9 mouse cellular contexts compared by ENCODE assay signal in genomic region chr15:83696681-83697381, GRCm38 (mm10). TPM values are rescaled to one million over a fixed set of nuclear protein-coding genes. Genes with fewer than 3 reads are reported as not detected.
DNase-seq lines count a peak whose midpoint lies in the region; ATAC-seq and TF ChIP-seq lines count a peak whose summit lies in the region.
"Had no signal": no experiment of that assay in that cellular context is flagged by ENCODE, and none has a peak within 500 bp of the region (broad histone marks: within the 10 kb centered on the region; RNA-seq: fewer than 3 reads in every experiment).

No protein-coding gene starts in this region.

- H3K9me3 ChIP-seq in kidney, embryonic 16.5 days (ENCODE audit: low read length) = no peaks in the 10 kb centered on the region
- H3K9me3 ChIP-seq in embryonic facial prominence, embryonic 12.5 days = no peaks in the 10 kb centered on the region
- no peaks in the 10 kb centered on the region for H3K9me3 ChIP-seq in limb, embryonic 14.5 days (ENCODE audit: control insufficient read depth, low read length)

- H3K36me3 ChIP-seq in kidney, embryonic 16.5 days (ENCODE audit: insufficient read depth, low read length) = no peaks in the 10 kb centered on the region
- no peaks in the 10 kb centered on the region; the same call in 1 of the 2 replicates for H3K36me3 ChIP-seq in embryonic facial prominence, embryonic 12.5 days
- no peaks in the 10 kb centered on the region for H3K36me3 ChIP-seq in limb, embryonic 14.5 days (ENCODE audit: control insufficient read depth, insufficient read depth, low read length)

- no peak overlapping the region for H3K4me2 ChIP-seq in kidney, embryonic 16.5 days (replicated peaks; ENCODE audit: low read depth, low read length)
- 0 out of 2 replicates have a peak overlapping the region, but pooled peaks have one; percentile 2 for H3K4me2 ChIP-seq in embryonic facial prominence, embryonic 12.5 days (replicated peaks)
- H3K4me2 ChIP-seq in limb, embryonic 14.5 days (replicated peaks; ENCODE audit: low read depth, low read length, severe bottlenecking) = no peak overlapping the region

- peaks cover 44% of the 10 kb centered on the region for H3K4me1 ChIP-seq in kidney, embryonic 16.5 days (ENCODE audit: insufficient read depth, low read length)
- peaks cover 82% of the 10 kb centered on the region for H3K4me1 ChIP-seq in embryonic facial prominence, embryonic 12.5 days
- H3K4me1 ChIP-seq in limb, embryonic 14.5 days (ENCODE audit: control insufficient read depth, insufficient read depth, low read length) = peaks cover 74% of the 10 kb centered on the region

- H3K27me3 ChIP-seq in kidney, embryonic 16.5 days (ENCODE audit: insufficient read depth, low read length) = no peaks in the 10 kb centered on the region
- H3K27me3 ChIP-seq in embryonic facial prominence, embryonic 12.5 days = no peaks in the 10 kb centered on the region
- H3K27me3 ChIP-seq in limb, embryonic 14.5 days (ENCODE audit: control insufficient read depth, insufficient read depth, low read length) = no peaks in the 10 kb centered on the region

- H3K27ac ChIP-seq in kidney, embryonic 16.5 days (ENCODE audit: low read length) = no peak overlapping the region
- peak overlapping the region; percentile 82 for H3K27ac ChIP-seq in embryonic facial prominence, embryonic 12.5 days
- no peak overlapping the region; the same call in 1 of the 2 replicates for H3K27ac ChIP-seq in limb, embryonic 14.5 days (replicated peaks; ENCODE audit: low read depth, low read length)

- DNase-seq in kidney, adult 11 months = peak; percentile 4
- peak; percentile 47 for DNase-seq in heart, postnatal 4 days
- peak; percentile 77 for DNase-seq in limb, embryonic 14.5 days (ENCODE audit: low spot score)
- DNase-seq in frontal cortex, postnatal 14 days (ENCODE audit: low spot score in 2 of 2) = no peak
- DNase-seq in layer of hippocampus, adult 9-11 months = no peak
- DNase-seq: thymus, adult 2 months had no signal

- WGBS in kidney, embryonic 16.5 days = 32% methylated on average over 14 of the region's 14 CpGs
- 16% methylated on average over 14 of the region's 14 CpGs for WGBS in embryonic facial prominence, embryonic 12.5 days
- WGBS in limb, embryonic 14.5 days = 11% methylated on average over 14 of the region's 14 CpGs

- no peak for TF ChIP-seq POLR2A in limb, embryonic 14.5 days (IDR thresholded peaks at IDR 0.05; ENCODE audit: borderline replicate concordance, extremely low read depth, insufficient read depth, insufficient read length)

- no peak overlapping the region for H3K9ac ChIP-seq in kidney, embryonic 16.5 days (replicated peaks; ENCODE audit: low read length)
- H3K9ac ChIP-seq in embryonic facial prominence, embryonic 12.5 days = no peak overlapping the region
- no peak overlapping the region for H3K9ac ChIP-seq in limb, embryonic 14.5 days (ENCODE audit: low read depth, low read length, severe bottlenecking)

- no peak overlapping the region for H3K4me3 ChIP-seq in kidney, embryonic 16.5 days (ENCODE audit: low read length)
- no peak overlapping the region for H3K4me3 ChIP-seq in embryonic facial prominence, embryonic 12.5 days
- no peak overlapping the region for H3K4me3 ChIP-seq in limb, embryonic 14.5 days (replicated peaks; ENCODE audit: low read length)

- ATAC-seq in kidney, embryonic 16.5 days (ENCODE audit: low FRiP score, low TSS enrichment) = no peak
- no peak for ATAC-seq in embryonic facial prominence, embryonic 12.5 days (ENCODE audit: insufficient number of reproducible peaks, insufficient read depth, low FRiP score, low TSS enrichment)
- ATAC-seq in limb, embryonic 14.5 days (ENCODE audit: low FRiP score, low read depth) = peak; percentile 28
- ATAC-seq: Patski had no signal

RNA-seq across cellular contexts. Expression of gene Scube1, which starts 28.0 kb away (rescaled TPM):
- 4.8 and 4.9 TPM in 2 replicates for polyA plus RNA-seq in kidney, embryonic 16.5 days (2015; fragmentation: Nextera tagmentation; extraction: Ambion mirVana)
- polyA plus RNA-seq in embryonic facial prominence, embryonic 12.5 days (2016; fragmentation: Nextera tagmentation; extraction: Ambion mirVana) = 48.4 and 57.9 TPM in 2 replicates
- 1 to 10 TPM; 4.2 to 5.4 TPM for total RNA-seq in heart, postnatal 4 days (2021)
- 31.2 and 40.8 TPM in 2 replicates for polyA plus RNA-seq in limb, embryonic 14.5 days (2012; rRNA removed)
- 13.9 and 15.9 TPM in 2 replicates for polyA plus RNA-seq in limb, embryonic 14.5 days (2014; fragmentation: Nextera tagmentation; extraction: Ambion mirVana)

Comparison
In these comparisons a context has a peak if more than half of its experiments do, and no peak if none do; other contexts are left out.
1. DNase-seq: peak in kidney, adult 11 months (single experiment), heart, postnatal 4 days (single experiment) and limb, embryonic 14.5 days (single experiment); none in frontal cortex, postnatal 14 days (0 of 2) and layer of hippocampus, adult 9-11 months (single experiment).